Mouse (Mus musculus) G1E (cell line): ENCODE results near the gene Nphp4. TPM values are rescaled to one million over a fixed set of nuclear protein-coding genes. Genes with fewer than 3 reads are reported as not detected.

Source experiments
- ATAC-seq: 2 replicates; pipeline ENCODE4 v1.8.0; 2016; ENCODE audit warnings: mild to moderate bottlenecking; ENCODE audit not compliant: insufficient number of reproducible peaks, poor library complexity, low FRiP score, severe bottlenecking; ENCODE audit errors: extremely low read depth
- DNase-seq: peaks from one replicate; pipeline ENCODE4 v3.0.0; 2012; ENCODE audit warnings: low spot score
- H3K27me3 ChIP-seq: 2 replicates; pipeline ENCODE4 v1.6.1; 2012; ENCODE audit warnings: mild to moderate bottlenecking, low read length, inconsistent platforms; ENCODE audit not compliant: insufficient read depth
- H3K36me3 ChIP-seq: replicated peaks from 2 replicates; pipeline ENCODE3; 2012; ENCODE audit warnings: mild to moderate bottlenecking, inconsistent platforms
- H3K4me1 ChIP-seq: 2 replicates; pipeline ENCODE4 v1.6.1; 2012; ENCODE audit warnings: low read depth, low read length, inconsistent platforms, mixed read lengths; ENCODE audit not compliant: insufficient read depth
- H3K4me3 ChIP-seq: 2 replicates; pipeline ENCODE4 v1.5.1; 2012; ENCODE audit warnings: low read depth, mild to moderate bottlenecking, inconsistent platforms, low read length, moderate library complexity, mixed read lengths
- H3K9me3 ChIP-seq: replicated peaks from 2 replicates; pipeline ENCODE4 v1.6.1; 2012; ENCODE audit warnings: inconsistent platforms
- CTCF ChIP-seq: IDR thresholded peaks from 2 replicates; pipeline ENCODE4 v1.5.1; 2012; ENCODE audit warnings: low read depth, low read length, inconsistent platforms, mixed read lengths
- GATA1 ChIP-seq: IDR thresholded peaks from 2 replicates; pipeline ENCODE4 v1.6.1; 2012; ENCODE audit warnings: borderline replicate concordance, low read length, inconsistent platforms, mixed read lengths
- GATA2 ChIP-seq: IDR thresholded peaks from 2 replicates; pipeline ENCODE4 v1.6.1; 2012; ENCODE audit warnings: low read depth, low read length, inconsistent platforms, borderline replicate concordance
- POLR2AphosphoS5 ChIP-seq: IDR thresholded peaks from 2 replicates; pipeline ENCODE4 v1.6.1; 2012; ENCODE audit warnings: low read depth, low read length, inconsistent platforms; ENCODE audit not compliant: insufficient replicate concordance
- TAL1 ChIP-seq: conservative IDR thresholded peaks from 2 replicates; pipeline ENCODE4 v1.6.1; 2012; ENCODE audit warnings: low read depth, low read length, inconsistent platforms, mixed read lengths
- polyA plus RNA-seq: library from polyadenylated mRNA; stranded (reverse); fragments of >175 nt; gene quantifications from 2 replicates; pipeline ENCODE4 v1.2.3, GENCODE M21; 2012
- total RNA-seq, 2 experiments: library from RNA; stranded (forward) in 1 of 2; stranded (reverse) in 1 of 2; fragments of 200-1000 nt in 1 of 2; fragments of >200 nt in 1 of 2; fragmentation: Nextera tagmentation in 1 of 2; gene quantifications; 2 replicates each; pipeline ENCODE4 v1.2.3; 2014 to 2017

Nphp4 gene
- total and polyA plus RNA-seq, 3 experiments: not detected

DNA sequence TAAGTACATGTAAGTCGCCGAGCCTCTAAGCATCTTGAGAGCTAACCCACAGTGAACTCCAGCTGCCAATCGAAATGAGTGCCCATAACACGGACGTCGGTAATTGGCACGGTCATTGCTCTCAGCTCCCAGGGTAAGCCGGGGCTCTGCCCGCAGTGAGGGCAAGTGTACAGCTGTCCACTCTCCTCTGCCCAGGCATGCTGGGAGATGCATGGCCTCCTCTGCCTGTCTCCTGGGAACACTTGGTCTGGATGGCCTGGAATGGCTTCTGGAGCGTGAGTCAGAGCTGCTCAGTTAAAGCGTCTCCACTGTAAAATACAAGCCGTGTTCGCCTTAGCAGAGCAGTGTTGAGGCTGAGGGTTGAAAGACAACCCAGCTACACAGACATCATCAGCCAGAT lies 9.9 kb upstream of the Nphp4 start:
- no peak for TF ChIP-seq GATA1
- TF ChIP-seq GATA2: no peak
- TF ChIP-seq TAL1: no peak
- no peak for TF ChIP-seq POLR2AphosphoS5
- TF ChIP-seq CTCF: no peak
- Histone ChIP-seq H3K4me1 (no peaks in the 10 kb centered on the region), H3K4me3 (no peak overlapping the region), H3K36me3 (no peaks in the 10 kb centered on the region), H3K9me3 (peaks cover 97% of the 10 kb centered on the region), H3K27me3 (0 out of 2 replicates have a peak, but pooled peaks cover 3% of the 10 kb centered on the region)
- DNase-seq: no peak
- ATAC-seq: no peak

DNA sequence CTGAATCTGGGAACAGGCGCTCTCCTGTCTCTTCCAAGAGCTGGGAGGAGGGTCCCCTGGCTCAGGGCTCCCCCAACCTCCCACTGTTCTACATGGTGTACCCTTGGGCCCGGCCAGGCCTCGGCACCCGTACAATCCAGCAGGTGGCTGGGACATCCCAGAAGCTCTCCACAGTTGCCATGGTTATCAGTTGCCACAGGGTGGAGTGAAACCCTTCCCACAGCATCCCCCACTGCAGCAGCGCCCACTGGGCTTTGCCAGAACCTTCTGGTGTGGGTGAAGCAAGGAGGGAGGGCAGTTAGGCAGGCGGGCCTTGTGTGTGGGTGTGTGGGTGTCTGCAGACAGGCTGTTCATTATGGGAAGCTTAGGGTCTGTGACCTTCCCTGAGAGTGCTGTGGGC lies 8.6 kb upstream of the Nphp4 start:
- ATAC-seq (no peak), DNase-seq (no peak)
- TF ChIP-seq CTCF (no peak), POLR2AphosphoS5 (no peak), TAL1 (no peak), GATA2 (no peak), GATA1 (no peak)
- no peak overlapping the region for H3K4me3 ChIP-seq
- H3K36me3 ChIP-seq: no peaks in the 10 kb centered on the region
- H3K9me3 ChIP-seq: peaks cover 97% of the 10 kb centered on the region
- 0 out of 2 replicates have a peak, but pooled peaks cover 3% of the 10 kb centered on the region for H3K27me3 ChIP-seq
- H3K4me1 ChIP-seq: no peaks in the 10 kb centered on the region

DNA sequence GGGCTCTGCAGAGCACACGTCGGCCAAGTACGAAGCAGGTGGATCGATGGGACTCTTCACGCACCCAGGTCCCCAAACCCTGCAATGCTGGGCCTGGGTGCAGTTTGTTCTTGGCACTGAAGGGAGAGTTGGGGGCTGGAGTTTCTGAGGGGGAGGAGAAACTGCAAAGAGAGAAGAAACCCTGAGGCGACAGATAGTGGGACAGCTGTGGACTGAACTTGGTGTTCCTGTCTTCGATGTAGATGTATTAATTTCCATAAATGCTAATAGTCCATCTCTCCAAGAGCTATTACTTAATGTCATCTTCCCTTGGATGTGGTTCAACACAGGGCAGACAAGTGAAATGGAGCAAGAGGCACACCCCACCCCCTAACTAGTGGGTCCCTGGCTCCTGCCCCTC lies 565 bp upstream of the Nphp4 start:
- no peaks in the 10 kb centered on the region for H3K36me3 ChIP-seq
- no peak for TF ChIP-seq TAL1
- TF ChIP-seq GATA2: no peak
- H3K9me3 ChIP-seq: peaks cover 93% of the 10 kb centered on the region
- DNase-seq (no peak), ATAC-seq (no peak)
- no peaks in the 10 kb centered on the region; the same call in 1 of the 2 replicates for H3K27me3 ChIP-seq
- H3K4me3 ChIP-seq: no peak overlapping the region
- H3K4me1 ChIP-seq: no peaks in the 10 kb centered on the region

DNA sequence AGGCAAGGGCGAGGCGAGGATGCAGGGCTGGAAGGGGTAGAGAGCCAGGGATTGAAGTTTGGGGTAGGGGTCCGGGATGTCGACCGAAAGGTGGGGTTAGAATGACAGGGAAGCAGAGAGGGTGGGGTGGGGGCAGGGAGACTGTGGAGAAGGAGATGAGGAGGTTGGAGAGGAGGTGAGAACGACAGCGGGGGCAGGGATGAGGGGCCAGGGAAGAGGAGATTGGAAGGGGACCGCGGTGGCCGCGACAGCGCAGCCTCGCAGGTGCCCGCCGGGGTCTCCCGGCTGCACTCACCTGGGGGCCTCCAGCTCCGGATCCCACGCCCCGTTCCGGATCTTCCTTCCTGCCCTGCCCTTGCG lies 580 bp downstream of the Nphp4 start:
- Histone ChIP-seq H3K9me3 (peaks cover 91% of the 10 kb centered on the region), H3K4me1 (no peaks in the 10 kb centered on the region), H3K27me3 (no peaks in the 10 kb centered on the region; the same call in 1 of the 2 replicates), H3K4me3 (peak overlapping the region; percentile 40; the same call in 1 of the 2 replicates), H3K36me3 (no peaks in the 10 kb centered on the region)
- ATAC-seq (no peak), DNase-seq (no peak)
- TF ChIP-seq CTCF (no peak), TAL1 (no peak), POLR2AphosphoS5 (no peak), GATA1 (no peak), GATA2 (no peak)

DNA sequence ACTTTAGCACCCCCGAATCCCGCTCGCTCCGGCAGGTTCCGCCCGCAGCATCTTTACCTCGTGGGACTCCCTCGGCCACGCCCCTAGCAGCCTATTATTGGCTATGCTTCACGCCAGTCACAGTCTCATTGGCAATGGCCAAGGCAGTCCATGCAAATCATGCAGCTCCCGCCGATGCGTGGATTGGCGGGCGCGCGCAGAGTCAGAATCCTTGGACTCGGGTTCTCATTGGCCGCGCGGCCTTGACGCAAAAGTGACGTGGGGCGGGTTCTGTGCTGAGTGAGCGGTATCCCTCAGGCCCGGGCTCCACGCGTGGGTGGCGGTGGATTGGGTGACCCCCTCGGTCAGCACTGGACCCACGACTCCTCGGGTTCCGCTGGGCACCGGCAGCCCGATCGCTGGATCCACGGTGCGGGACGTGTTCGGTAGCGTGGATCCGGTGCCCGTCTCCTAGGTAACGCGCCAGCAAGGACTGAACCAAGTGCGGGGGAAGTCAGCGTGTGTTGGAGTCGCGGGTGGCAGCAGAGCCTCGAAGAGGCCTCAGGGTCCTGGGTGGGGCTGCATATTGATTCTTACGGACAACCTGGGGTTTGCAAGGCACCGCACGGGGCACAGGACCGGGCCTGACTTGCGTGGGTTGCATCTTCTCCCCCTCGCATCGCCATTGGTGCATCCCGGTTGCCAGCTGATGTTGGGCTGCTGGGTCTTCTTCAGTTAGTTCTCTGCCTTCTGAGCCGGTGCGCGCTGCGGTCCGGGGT lies 1.1 kb downstream of the Nphp4 start, which contains the start of gene Kcnab2:
Kcnab2 (minus strand) TSS at position 406 of the 758 bp plus-strand sequence.
- Histone ChIP-seq H3K27me3 (no peaks in the 10 kb centered on the region; the same call in 1 of the 2 replicates), H3K4me1 (no peaks in the 10 kb centered on the region), H3K9me3 (peaks cover 91% of the 10 kb centered on the region), H3K36me3 (no peaks in the 10 kb centered on the region), H3K4me3 (peak within 1 kb of the TSS; percentile 40; the same call in 1 of the 2 replicates)
- no peak for ATAC-seq
- no peak for DNase-seq
- TF ChIP-seq GATA1 (no peak), CTCF (no peak), POLR2AphosphoS5 (no peak), GATA2 (no peak), TAL1 (no peak)

DNA sequence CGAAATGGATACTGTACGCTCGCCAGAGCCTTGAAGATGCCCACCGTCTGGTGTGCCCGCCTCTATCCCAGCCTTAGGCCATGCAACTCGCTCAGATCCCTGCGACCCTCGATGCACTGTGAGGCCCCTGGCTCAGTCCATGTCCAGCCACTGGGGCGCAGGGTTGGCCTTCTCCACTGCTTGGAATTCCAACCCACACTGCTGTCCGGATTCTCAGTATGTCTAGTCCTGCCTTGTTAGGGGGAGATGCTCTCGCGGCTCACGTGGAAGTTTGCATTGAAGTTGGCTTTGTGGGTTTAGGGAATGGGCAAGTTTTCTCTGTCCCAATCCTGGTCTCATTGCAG lies 1.7 kb downstream of the Nphp4 start:
- Histone ChIP-seq H3K27me3 (no peaks in the 10 kb centered on the region; the same call in 1 of the 2 replicates), H3K9me3 (peaks cover 91% of the 10 kb centered on the region), H3K4me1 (no peaks in the 10 kb centered on the region), H3K4me3 (peak overlapping the region; percentile 33; the same call in 1 of the 2 replicates), H3K36me3 (no peaks in the 10 kb centered on the region)
- TF ChIP-seq GATA2 (no peak), POLR2AphosphoS5 (no peak), TAL1 (no peak), GATA1 (no peak), CTCF (no peak)
- ATAC-seq: no peak
- DNase-seq: no peak
